Comparison of ENCODE assay signal across 11 mouse cellular contexts in the genomic region with DNA sequence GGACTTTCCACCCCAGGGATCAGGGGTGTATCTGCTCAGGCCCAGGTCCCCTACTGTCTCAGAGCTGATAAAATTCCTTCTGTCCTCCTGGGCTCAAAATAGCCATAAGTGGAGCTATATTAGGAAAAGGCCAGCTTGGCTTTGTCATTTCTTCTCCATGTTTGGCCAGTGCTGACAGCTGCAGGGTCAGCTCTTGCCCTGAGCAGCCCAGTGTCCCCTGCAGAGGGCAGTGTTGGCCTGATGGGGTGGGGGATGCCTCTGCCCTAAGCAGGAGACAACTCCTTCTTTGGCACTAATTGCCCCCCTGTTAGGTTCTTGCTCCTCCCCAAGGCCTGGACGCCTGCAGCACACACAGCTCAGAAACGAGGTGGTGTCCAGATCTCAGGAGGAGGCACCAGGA. TPM values are rescaled to one million over a fixed set of nuclear protein-coding genes. Genes with fewer than 3 reads are reported as not detected.
DNase-seq lines count a peak whose midpoint lies in the region; TF ChIP-seq lines count a peak whose summit lies in the region.
"Had no signal": no experiment of that assay in that cellular context is flagged by ENCODE, and none has a peak within 500 bp of the region (broad histone marks: within the 10 kb centered on the region; RNA-seq: fewer than 3 reads in every experiment).

No protein-coding gene starts in this region.

- H3K4me3 ChIP-seq in left cerebral cortex, adult 2 months: no peak overlapping the region
- H3K4me3 ChIP-seq in embryonic fibroblast, embryonic 13.5 days (ENCODE audit: insufficient read depth, low read length): no peak overlapping the region
- H3K4me3 ChIP-seq: limb, embryonic 12.5 days; neural tube, embryonic 12.5 days; stomach, embryonic 15.5 days had no signal

- intact Hi-C loops in left cerebral cortex, adult 2 months (cut with DNase I): no loop called here
- intact Hi-C loops in left cerebral cortex, postnatal 10 days (cut with DNase I): loop anchor here (5.0 kb wide), 1 partner anchor 202 kb away; the partner anchor contains the start of gene Sncg
- intact Hi-C loops in heart, postnatal 14 days (cut with DNase I): no loop called here

- TF ChIP-seq CTCF in left cerebral cortex, adult 2 months (IDR thresholded peaks at IDR 0.05): peak; percentile 29
- TF ChIP-seq CTCF in embryonic fibroblast, embryonic 13.5 days (IDR thresholded peaks at IDR 0.05; ENCODE audit: borderline replicate concordance, insufficient read depth, low read length): peak; percentile 48; the same call in 1 of the 2 replicates

- no peak for TF ChIP-seq POLR2A in embryonic fibroblast, embryonic 13.5 days (IDR thresholded peaks at IDR 0.05; ENCODE audit: low read depth, low read length)

- DNase-seq in left cerebral cortex, adult 2 months (ENCODE audit: extremely low spot score in 1 of 2, low spot score in 2 of 2): no peak
- no peak for DNase-seq in left cerebral cortex, postnatal 10 days (ENCODE audit: extremely low spot score in 1 of 2, low spot score in 2 of 2)
- DNase-seq in heart, postnatal 14 days: peak; percentile 77 to 86
- DNase-seq in lung, postnatal 36 days: peak; percentile 12
- DNase-seq in right cerebral cortex, postnatal 14 days: no peak
- DNase-seq in left cerebral cortex, adult 18-20 months (ENCODE audit: low spot score in 2 of 2): no peak
- DNase-seq in T-cell, adult 2 months (ENCODE audit: low spot score): no peak

- H3K4me1 ChIP-seq in embryonic fibroblast, embryonic 13.5 days (ENCODE audit: control insufficient read depth, insufficient read depth, low read length): no peaks in the 10 kb centered on the region
- H3K4me1 ChIP-seq: neural tube, embryonic 12.5 days; stomach, embryonic 15.5 days had no signal

- no peak overlapping the region for H3K27ac ChIP-seq in left cerebral cortex, adult 2 months
- no peak overlapping the region for H3K27ac ChIP-seq in embryonic fibroblast, embryonic 13.5 days (ENCODE audit: insufficient read depth, low read length)
- H3K27ac ChIP-seq: limb, embryonic 12.5 days; neural tube, embryonic 12.5 days; stomach, embryonic 15.5 days had no signal

RNA-seq across cellular contexts. Expression of gene Ldb3, which starts 14.4 kb away (rescaled TPM):
- total RNA-seq in left cerebral cortex, adult 2 months (2021): 1 to 10 TPM; 2.5 to 2.6 TPM
- total RNA-seq in left cerebral cortex, postnatal 10 days (2021): 1 to 10 TPM; 1.5 to 2.0 TPM
- 2.7 and 9.2 TPM in 2 replicates for polyA plus RNA-seq in embryonic fibroblast, embryonic 13.5 days (2011; ENCODE audit: insufficient read length, low read depth, missing spikeins)
- 100 to 1,000 TPM; 877 to 926 TPM for total RNA-seq in heart, postnatal 14 days (2021)
- 1 to 10 TPM; 2.2 to 3.1 TPM for total RNA-seq in left cerebral cortex, adult 18-20 months (2021)

RNA-seq across cellular contexts. Expression of gene Opn4, which starts 25.9 kb away (rescaled TPM):
- total RNA-seq in left cerebral cortex, adult 2 months (2021): not detected
- not detected for total RNA-seq in left cerebral cortex, postnatal 10 days (2021)
- polyA plus RNA-seq in embryonic fibroblast, embryonic 13.5 days (2011; ENCODE audit: insufficient read length, low read depth, missing spikeins): not detected in 2 replicates
- total RNA-seq in heart, postnatal 14 days (2021): 1 to 10 TPM; 2.2 to 2.3 TPM
- total RNA-seq in left cerebral cortex, adult 18-20 months (2021): not detected
- polyA plus RNA-seq: neural tube, embryonic 12.5 days; stomach, embryonic 15.5 days had no signal

RNA-seq across cellular contexts. Expression of gene 9230112D13Rik, which starts 51.5 kb away (rescaled TPM):
- total RNA-seq in left cerebral cortex, adult 2 months (2021): not detected
- total RNA-seq in left cerebral cortex, postnatal 10 days (2021): not detected
- not detected in 2 replicates for polyA plus RNA-seq in embryonic fibroblast, embryonic 13.5 days (2011; ENCODE audit: insufficient read length, low read depth, missing spikeins)
- total RNA-seq in heart, postnatal 14 days (2021): not detected
- not detected for total RNA-seq in left cerebral cortex, adult 18-20 months (2021)
- polyA plus RNA-seq: limb, embryonic 12.5 days; neural tube, embryonic 12.5 days; stomach, embryonic 15.5 days had no signal

Comparison
In these comparisons a context has a peak if more than half of its experiments do, and no peak if none do; other contexts are left out.
1. DNase-seq: peak in heart, postnatal 14 days (2 of 2) and lung, postnatal 36 days (single experiment); none in left cerebral cortex, adult 2 months (0 of 2), left cerebral cortex, postnatal 10 days (0 of 2), right cerebral cortex, postnatal 14 days (single experiment), left cerebral cortex, adult 18-20 months (0 of 2) and T-cell, adult 2 months (single experiment).
2. RNA of gene Ldb3, which starts 14.4 kb away (total RNA-seq): 877 to 926 TPM in heart, postnatal 14 days; 2.2 to 3.1 TPM in left cerebral cortex, adult 18-20 months, 2.5 to 2.6 TPM in left cerebral cortex, adult 2 months and 1.5 to 2.0 TPM in left cerebral cortex, postnatal 10 days; every median in the first group is over 100 times any median in the second.